Mouse (Mus musculus) lung, postnatal 0 days (tissue): ENCODE results near the gene Ssbp2. TPM values are rescaled to one million over a fixed set of nuclear protein-coding genes. Genes with fewer than 3 reads are reported as not detected.

Source experiments
- ATAC-seq: fragments of 200-750 bp; cut with Nextera tagmentation; 2 replicates; pipeline ENCODE4 v1.8.0; 2017; ENCODE audit warnings: moderate library complexity
- DNase-seq: peaks from one replicate; pipeline ENCODE4 v3.0.0-alpha.2; 2016; ENCODE audit warnings: low spot score
- H3K27ac ChIP-seq: fragments of 300-500 bp; sonication (generic); 2 replicates; pipeline ENCODE4 v1.5.1; 2014; ENCODE audit warnings: antibody characterized with exemption, mild to moderate bottlenecking, low read length, mixed read lengths
- H3K27me3 ChIP-seq: fragments of 300-500 bp; sonication (generic); replicated peaks from 2 replicates; pipeline ENCODE4 v1.6.1; 2014; ENCODE audit warnings: low read length, mixed read lengths; ENCODE audit not compliant: insufficient read depth
- H3K36me3 ChIP-seq: fragments of 300-500 bp; sonication (generic); 2 replicates; pipeline ENCODE4 v1.6.1; 2014; ENCODE audit warnings: low read length, mixed read lengths; ENCODE audit not compliant: insufficient read depth
- H3K4me1 ChIP-seq: fragments of 300-500 bp; sonication (generic); 2 replicates; pipeline ENCODE4 v1.6.1; 2014; ENCODE audit warnings: antibody characterized with exemption, low read depth, low read length, mixed read lengths; ENCODE audit not compliant: insufficient read depth
- H3K4me2 ChIP-seq: fragments of 300-500 bp; sonication (generic); replicated peaks from 2 replicates; pipeline ENCODE4 v1.6.1; 2014; ENCODE audit warnings: low read depth, mild to moderate bottlenecking, low read length, moderate library complexity, mixed read lengths
- H3K4me3 ChIP-seq: fragments of 300-500 bp; sonication (generic); 2 replicates; pipeline ENCODE4 v1.5.1; 2014; ENCODE audit warnings: low read depth, low read length
- H3K9ac ChIP-seq: fragments of 300-500 bp; sonication (generic); replicated peaks from 2 replicates; pipeline ENCODE4 v1.6.1; 2014; ENCODE audit warnings: low read depth, mild to moderate bottlenecking
- H3K9me3 ChIP-seq: fragments of 300-500 bp; sonication (generic); 2 replicates; pipeline ENCODE4 v1.6.1; 2016; ENCODE audit warnings: low read length, mixed read lengths
- CTCF ChIP-seq: IDR thresholded peaks from 2 replicates; pipeline ENCODE4 v1.5.1; 2016; ENCODE audit warnings: antibody characterized with exemption, mild to moderate bottlenecking
- EP300 ChIP-seq: IDR thresholded peaks from 2 replicates; pipeline ENCODE4 v1.6.1; 2016; ENCODE audit warnings: antibody characterized with exemption, mild to moderate bottlenecking, control low read depth
- WGBS: fragments of 180-500 bp; shearing (Covaris S2); extraction: QIAGEN DNeasy Blood & Tissue Kit; methylation state at CpG from one replicate; pipeline ENCODE4 v1.1.7; 2014; 5-methylcytosine and 5-hydroxymethylcytosine counted together
- polyA plus RNA-seq: library from polyadenylated mRNA; unstranded; fragments of >200 nt; fragmentation: Nextera tagmentation; extraction: Ambion mirVana; gene quantifications from 2 replicates; pipeline ENCODE4 v1.2.1, GENCODE M21; 2015

Ssbp2 gene
- polyA plus RNA-seq, 1 experiment from 2014 or later, result 63.1 TPM

- no peak overlapping the region for H3K4me2 ChIP-seq
- no peaks in the 10 kb centered on the region for H3K27me3 ChIP-seq
- ATAC-seq (no peak), DNase-seq (no peak)
- no peaks in the 10 kb centered on the region for H3K9me3 ChIP-seq
- H3K36me3 ChIP-seq, result no peaks in the 10 kb centered on the region
- H3K27ac ChIP-seq, result no peak overlapping the region
- no peak overlapping the region for H3K4me3 ChIP-seq
- 83% methylated on average over 1 of the region's 1 CpGs for WGBS
- H3K4me1 ChIP-seq, result no peaks in the 10 kb centered on the region
- TF ChIP-seq CTCF (peak; percentile 23; the same call in 1 of the 2 replicates), EP300 (no peak)
- no peak overlapping the region for H3K9ac ChIP-seq
These were observed 135.2 kb downstream of the Ssbp2 start for GRCm38 (mm10) chr13:91595284-91595683.

GRCm38 (mm10) chr13:91599594-91599993 is 139.5 kb downstream of the Ssbp2 start:
- ATAC-seq (no peak), DNase-seq (no peak)
- no peaks in the 10 kb centered on the region for H3K9me3 ChIP-seq
- no peak overlapping the region for H3K9ac ChIP-seq
- WGBS, result 92% methylated on average over 3 of the region's 3 CpGs
- no peak overlapping the region for H3K27ac ChIP-seq
- no peaks in the 10 kb centered on the region for H3K36me3 ChIP-seq
- H3K27me3 ChIP-seq, result no peaks in the 10 kb centered on the region
- no peak overlapping the region for H3K4me3 ChIP-seq
- no peak overlapping the region for H3K4me2 ChIP-seq
- no peaks in the 10 kb centered on the region for H3K4me1 ChIP-seq
- TF ChIP-seq CTCF, result no peak
- TF ChIP-seq EP300, result no peak

- ATAC-seq, result no peak
- H3K27me3 ChIP-seq, result no peaks in the 10 kb centered on the region
- DNase-seq, result no peak
- no peak overlapping the region for H3K4me2 ChIP-seq
- H3K9me3 ChIP-seq, result no peaks in the 10 kb centered on the region
- 93% methylated on average over 7 of the region's 7 CpGs for WGBS
- no peak overlapping the region for H3K4me3 ChIP-seq
- H3K36me3 ChIP-seq, result no peaks in the 10 kb centered on the region
- TF ChIP-seq EP300 (no peak), CTCF (no peak)
- no peaks in the 10 kb centered on the region for H3K4me1 ChIP-seq
- H3K9ac ChIP-seq, result no peak overlapping the region
- H3K27ac ChIP-seq, result no peak overlapping the region
These were observed 145.2 kb downstream of the Ssbp2 start for GRCm38 (mm10) chr13:91605043-91605840.

- 55% methylated on average over 4 of the region's 4 CpGs for WGBS
- Histone ChIP-seq H3K27ac (no peak overlapping the region), H3K4me2 (no peak overlapping the region), H3K4me1 (no peaks in the 10 kb centered on the region), H3K9ac (no peak overlapping the region), H3K36me3 (no peaks in the 10 kb centered on the region), H3K9me3 (no peaks in the 10 kb centered on the region), H3K4me3 (no peak overlapping the region), H3K27me3 (no peaks in the 10 kb centered on the region)
- no peak for DNase-seq
- no peak for TF ChIP-seq CTCF
- TF ChIP-seq EP300, result no peak
- ATAC-seq, result no peak
These were observed 150.5 kb downstream of the Ssbp2 start for GRCm38 (mm10) chr13:91610601-91611000.

GRCm38 (mm10) chr13:91611909-91612308 is 151.8 kb downstream of the Ssbp2 start:
- TF ChIP-seq EP300 (no peak), CTCF (no peak)
- ATAC-seq (no peak), DNase-seq (no peak)
- WGBS, result 79% methylated on average over 3 of the region's 3 CpGs
- Histone ChIP-seq H3K4me2 (no peak overlapping the region), H3K27ac (no peak overlapping the region), H3K27me3 (no peaks in the 10 kb centered on the region), H3K4me3 (no peak overlapping the region), H3K9me3 (no peaks in the 10 kb centered on the region), H3K9ac (no peak overlapping the region), H3K4me1 (no peaks in the 10 kb centered on the region), H3K36me3 (no peaks in the 10 kb centered on the region)

- ATAC-seq, result no peak
- Histone ChIP-seq H3K4me1 (no peaks in the 10 kb centered on the region), H3K4me3 (no peak overlapping the region), H3K36me3 (no peaks in the 10 kb centered on the region), H3K27ac (no peak overlapping the region), H3K27me3 (no peaks in the 10 kb centered on the region), H3K9ac (no peak overlapping the region), H3K9me3 (no peaks in the 10 kb centered on the region), H3K4me2 (no peak overlapping the region)
- WGBS, result 87% methylated on average over 4 of the region's 4 CpGs
- DNase-seq, result no peak
- TF ChIP-seq EP300 (no peak), CTCF (no peak)
These were observed 152.5 kb downstream of the Ssbp2 start for GRCm38 (mm10) chr13:91612578-91612977.
